ENCODE assay signal across 13 mouse cellular contexts in genomic region chr19:26612995-26613394, GRCm38 (mm10). TPM values are rescaled to one million over a fixed set of nuclear protein-coding genes. Genes with fewer than 3 reads are reported as not detected.
DNase-seq lines count a peak whose midpoint lies in the region; ATAC-seq lines count a peak whose summit lies in the region.
"Had no signal": no experiment of that assay in that cellular context is flagged by ENCODE, and none has a peak within 500 bp of the region (broad histone marks: within the 10 kb centered on the region; RNA-seq: fewer than 3 reads in every experiment).

No protein-coding gene starts in this region.

- H3K27ac ChIP-seq in kidney, embryonic 16.5 days (ENCODE audit: low read length) = peak overlapping the region; percentile 34; the same call in 1 of the 2 replicates
- no peak overlapping the region for H3K27ac ChIP-seq in kidney, embryonic 14.5 days (ENCODE audit: low read depth, low read length)
- H3K27ac ChIP-seq: embryonic facial prominence, embryonic 12.5 days; forebrain, embryonic 15.5 days; limb, embryonic 13.5 days had no signal

- no peak overlapping the region for H3K4me2 ChIP-seq in kidney, embryonic 16.5 days (replicated peaks; ENCODE audit: low read depth, low read length)
- H3K4me2 ChIP-seq in kidney, embryonic 14.5 days (replicated peaks; ENCODE audit: low read depth, low read length) = no peak overlapping the region
- H3K4me2 ChIP-seq: embryonic facial prominence, embryonic 12.5 days; forebrain, embryonic 15.5 days; limb, embryonic 13.5 days had no signal

- H3K4me3 ChIP-seq in kidney, embryonic 16.5 days (ENCODE audit: low read length) = no peak overlapping the region
- H3K4me3 ChIP-seq in kidney, embryonic 14.5 days (ENCODE audit: low read length) = no peak overlapping the region
- H3K4me3 ChIP-seq: embryonic facial prominence, embryonic 12.5 days; forebrain, embryonic 15.5 days; limb, embryonic 13.5 days had no signal

- peaks cover 18% of the 10 kb centered on the region for H3K4me1 ChIP-seq in kidney, embryonic 16.5 days (ENCODE audit: insufficient read depth, low read length)
- H3K4me1 ChIP-seq in kidney, embryonic 14.5 days (ENCODE audit: control insufficient read depth, insufficient read depth, low read length) = peaks cover 7% of the 10 kb centered on the region; the same call in 1 of the 2 replicates

- H3K9me3 ChIP-seq in kidney, embryonic 16.5 days (ENCODE audit: low read length) = no peaks in the 10 kb centered on the region
- no peaks in the 10 kb centered on the region for H3K9me3 ChIP-seq in kidney, embryonic 14.5 days (ENCODE audit: control insufficient read depth, low read length)
- H3K9me3 ChIP-seq: embryonic facial prominence, embryonic 12.5 days; forebrain, embryonic 15.5 days; limb, embryonic 13.5 days had no signal

- H3K9ac ChIP-seq in kidney, embryonic 16.5 days (replicated peaks; ENCODE audit: low read length) = no peak overlapping the region
- H3K9ac ChIP-seq in kidney, embryonic 14.5 days (ENCODE audit: low read depth, low read length) = no peak overlapping the region
- H3K9ac ChIP-seq: embryonic facial prominence, embryonic 12.5 days; forebrain, embryonic 15.5 days; limb, embryonic 13.5 days had no signal

- 30% methylated on average over 4 of the region's 4 CpGs for WGBS in kidney, embryonic 16.5 days
- 38% methylated on average over 4 of the region's 4 CpGs for WGBS in kidney, embryonic 14.5 days

- no peaks in the 10 kb centered on the region for H3K36me3 ChIP-seq in kidney, embryonic 16.5 days (ENCODE audit: insufficient read depth, low read length)
- H3K36me3 ChIP-seq in kidney, embryonic 14.5 days (ENCODE audit: control insufficient read depth, insufficient read depth, low read length) = no peaks in the 10 kb centered on the region
- H3K36me3 ChIP-seq: embryonic facial prominence, embryonic 12.5 days; forebrain, embryonic 15.5 days; limb, embryonic 13.5 days had no signal

- no peak for DNase-seq in kidney, postnatal 36 days
- DNase-seq in adrenal gland, postnatal 10 days = peak; percentile 25
- DNase-seq in lung, postnatal 14 days = peak; percentile 64
- no peak for DNase-seq in left cerebral cortex, adult 11 months (ENCODE audit: low spot score)
- DNase-seq: cerebellum, adult 18-20 months; layer of hippocampus, adult 9-11 months had no signal

- ATAC-seq in kidney, embryonic 16.5 days (ENCODE audit: low FRiP score, low TSS enrichment) = no peak; the same call in 1 of the 2 replicates
- peak; percentile 73 to 76 for ATAC-seq in hematopoietic stem cell, adult 5-6 weeks (replicated peaks in 1 of 2; ENCODE audit: insufficient read depth in 1 of 2, low FRiP score in 2 of 2, low TSS enrichment in 1 of 2, low read depth in 1 of 2, poor library complexity in 2 of 2, severe bottlenecking in 2 of 2)
- no peak for ATAC-seq in kidney, embryonic 14.5 days (ENCODE audit: low FRiP score, low TSS enrichment)
- ATAC-seq: activated CD4-positive, CD25-positive, alpha-beta regulatory T cell, adult 4 months; forebrain, embryonic 15.5 days had no signal

- no peaks in the 10 kb centered on the region for H3K27me3 ChIP-seq in kidney, embryonic 16.5 days (ENCODE audit: insufficient read depth, low read length)
- no peaks in the 10 kb centered on the region for H3K27me3 ChIP-seq in kidney, embryonic 14.5 days (ENCODE audit: control insufficient read depth, insufficient read depth, low read length)
- H3K27me3 ChIP-seq: forebrain, embryonic 15.5 days; limb, embryonic 13.5 days had no signal

RNA-seq across cellular contexts. Expression of gene Smarca2, which starts 8.1 kb away (rescaled TPM):
- 40.5 and 46.7 TPM in 2 replicates for polyA plus RNA-seq in kidney, embryonic 16.5 days (2015; fragmentation: Nextera tagmentation; extraction: Ambion mirVana)
- total RNA-seq in adrenal gland, postnatal 10 days (2021) = 10 to 100 TPM; 66.7 to 78.1 TPM
- 163 and 207 TPM in 2 replicates for total RNA-seq in hematopoietic stem cell, adult 5-6 weeks (2017)
- 44.1 and 46.9 TPM in 2 replicates for polyA plus RNA-seq in kidney, embryonic 14.5 days (2014; fragmentation: Nextera tagmentation; extraction: Ambion mirVana)

Comparison
In these comparisons a context has a peak if more than half of its experiments do, and no peak if none do; other contexts are left out.
1. ATAC-seq: peak in hematopoietic stem cell, adult 5-6 weeks (2 of 2); none in kidney, embryonic 16.5 days (single experiment) and kidney, embryonic 14.5 days (single experiment).
2. DNase-seq: peak in adrenal gland, postnatal 10 days (single experiment) and lung, postnatal 14 days (single experiment); none in kidney, postnatal 36 days (0 of 2) and left cerebral cortex, adult 11 months (single experiment).